Mouse (Mus musculus) kidney, adult 2 months (tissue): ENCODE measurements around the gene Rad51.

ENCODE experiments used
- CTCF ChIP-seq: fragments of 200-500 bp; conservative IDR thresholded peaks from 2 replicates; pipeline ENCODE4 v1.5.1; 2011; ENCODE audit warnings: low read depth, mild to moderate bottlenecking, control low read depth, low read length, moderate library complexity, mixed read lengths; ENCODE audit not compliant: insufficient read depth, insufficient read length
- POLR2A ChIP-seq: fragments of 200-500 bp; IDR thresholded peaks from one replicate; pipeline ENCODE4 v1.6.1; 2011; ENCODE audit warnings: low read depth, low read length, control low read depth

GRCm38 (mm10) chr2:119175614-119176013, 63.0 kb downstream of the Rad51 start:
- no peak for TF ChIP-seq CTCF
- no peak for TF ChIP-seq POLR2A
